Mouse (Mus musculus) midbrain, postnatal 0 days (tissue): ENCODE data around the gene Zmynd11. TPM values are rescaled to one million over a fixed set of nuclear protein-coding genes. Genes with fewer than 3 reads are reported as not detected.

Experiments
- ATAC-seq: fragments of 200-750 bp; cut with Nextera tagmentation; 2 replicates; pipeline ENCODE4 v1.8.0; 2017; ENCODE audit warnings: moderate number of reproducible peaks, mild to moderate bottlenecking, moderate TSS enrichment, moderate library complexity; ENCODE audit not compliant: low FRiP score
- DNase-seq: peaks from one replicate; pipeline ENCODE4 v3.0.0-alpha.2; 2015; ENCODE audit warnings: low spot score
- H3K27ac ChIP-seq: fragments of 300-500 bp; sonication (generic); 2 replicates; pipeline ENCODE4 v1.5.1; 2014; ENCODE audit warnings: low read depth, mild to moderate bottlenecking, low read length, mixed read lengths
- H3K27me3 ChIP-seq: fragments of 300-500 bp; sonication (generic); 2 replicates; pipeline ENCODE4 v1.6.1; 2014; ENCODE audit warnings: low read length, control low read depth, mixed read lengths; ENCODE audit not compliant: insufficient read depth
- H3K36me3 ChIP-seq: fragments of 300-500 bp; sonication (generic); 2 replicates; pipeline ENCODE4 v1.6.1; 2014; ENCODE audit warnings: low read length, control low read depth, mixed read lengths; ENCODE audit not compliant: insufficient read depth
- H3K4me1 ChIP-seq: fragments of 300-500 bp; sonication (generic); 2 replicates; pipeline ENCODE4 v1.6.1; 2014; ENCODE audit warnings: mild to moderate bottlenecking, control low read depth, antibody characterized with exemption, low read length, mixed read lengths; ENCODE audit not compliant: insufficient read depth
- H3K4me2 ChIP-seq: fragments of 300-500 bp; sonication (generic); 2 replicates; pipeline ENCODE4 v1.6.1; 2014; ENCODE audit warnings: low read depth, mild to moderate bottlenecking, low read length, mixed read lengths; ENCODE audit not compliant: poor library complexity, severe bottlenecking
- H3K4me3 ChIP-seq: fragments of 300-500 bp; sonication (generic); 2 replicates; pipeline ENCODE4 v1.5.1; 2014; ENCODE audit warnings: low read depth, mild to moderate bottlenecking, low read length, moderate library complexity
- H3K9ac ChIP-seq: fragments of 300-500 bp; sonication (generic); replicated peaks from 2 replicates; pipeline ENCODE4 v1.6.1; 2014; ENCODE audit warnings: mild to moderate bottlenecking, low read length, moderate library complexity, mixed read lengths; ENCODE audit not compliant: poor library complexity, severe bottlenecking
- H3K9me3 ChIP-seq: fragments of 300-500 bp; sonication (generic); 2 replicates; pipeline ENCODE4 v1.6.1; 2016; ENCODE audit warnings: low read length, control low read depth
- CTCF ChIP-seq: IDR thresholded peaks from 2 replicates; pipeline ENCODE4 v1.5.1; 2016; ENCODE audit warnings: antibody characterized with exemption, mild to moderate bottlenecking
- WGBS: fragments of 180-500 bp; shearing (Covaris S2); extraction: QIAGEN DNeasy Blood & Tissue Kit; methylation state at CpG from one replicate; pipeline ENCODE4 v1.1.7; 2014; 5-methylcytosine and 5-hydroxymethylcytosine counted together
- polyA plus RNA-seq: library from polyadenylated mRNA; unstranded; fragments of >200 nt; fragmentation: Nextera tagmentation; extraction: Ambion mirVana; gene quantifications from 2 replicates; pipeline ENCODE4 v1.2.1, GENCODE M21; 2015
- total RNA-seq: library from RNA; depleted of rRNA; stranded (reverse); fragments of >200 nt; gene quantifications from 2 replicates; pipeline ENCODE4 v1.2.3, GENCODE M21; 2014

Gene Zmynd11
- total and polyA plus RNA-seq, 2 experiments from 2014 or later, result 157 to 163 TPM

GRCm38 (mm10) chr13:9712409-9712808, 52.7 kb downstream of the Zmynd11 start:
- no peak for DNase-seq
- no peak overlapping the region for H3K4me2 ChIP-seq
- H3K27me3 ChIP-seq, result no peaks in the 10 kb centered on the region
- H3K9me3 ChIP-seq, result no peaks in the 10 kb centered on the region
- 100% methylated on average over 1 of the region's 1 CpGs for WGBS
- no peak for TF ChIP-seq CTCF
- no peak for ATAC-seq
- no peaks in the 10 kb centered on the region for H3K4me1 ChIP-seq
- peaks cover 3% of the 10 kb centered on the region; the same call in 1 of the 2 replicates for H3K36me3 ChIP-seq
- no peak overlapping the region for H3K9ac ChIP-seq
- no peak overlapping the region for H3K27ac ChIP-seq
- H3K4me3 ChIP-seq, result no peak overlapping the region

DNA sequence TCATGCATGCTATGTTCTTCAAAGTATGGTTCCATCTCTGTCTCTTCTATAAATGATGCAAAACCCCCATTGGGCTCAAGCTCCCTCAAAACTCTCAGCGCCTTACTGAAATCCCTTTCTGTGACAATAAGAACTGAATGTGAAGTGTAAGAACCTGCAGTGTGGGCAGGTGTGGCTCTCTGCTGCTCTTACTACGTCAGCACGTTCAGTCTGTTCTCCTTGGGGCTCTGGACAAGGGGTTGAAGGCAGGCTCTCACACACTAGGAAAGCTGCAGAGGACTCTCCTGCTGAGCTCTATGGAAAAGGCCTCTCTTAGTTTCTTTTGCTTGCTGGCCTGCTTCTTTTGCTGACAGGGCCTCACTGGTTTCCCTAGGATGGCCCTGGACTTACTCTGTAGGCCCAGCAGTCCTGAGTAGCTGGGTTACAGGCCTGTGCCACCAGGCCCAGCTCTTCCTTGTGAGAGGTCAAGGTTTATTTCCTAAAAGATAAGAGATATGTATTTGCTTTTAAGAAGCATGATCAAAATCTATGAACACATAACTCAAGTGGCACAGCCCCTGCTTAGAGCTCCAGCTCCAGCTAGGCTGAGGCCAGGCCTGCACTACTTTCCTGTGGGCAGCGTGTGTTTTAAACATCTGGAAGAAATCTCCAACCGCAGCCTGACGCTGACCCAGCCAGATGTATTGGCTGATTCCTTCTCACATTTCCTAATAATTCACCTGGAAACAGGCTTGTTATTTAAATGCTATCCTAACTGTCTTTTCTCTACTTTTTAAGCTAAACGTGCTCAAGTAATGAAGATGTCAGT, 56.5 kb downstream of the Zmynd11 start:
- Histone ChIP-seq H3K9ac (no peak overlapping the region), H3K36me3 (peaks cover 8% of the 10 kb centered on the region), H3K9me3 (no peaks in the 10 kb centered on the region), H3K27ac (no peak overlapping the region), H3K4me2 (no peak overlapping the region), H3K4me3 (no peak overlapping the region), H3K4me1 (no peaks in the 10 kb centered on the region), H3K27me3 (no peaks in the 10 kb centered on the region)
- no peak for ATAC-seq
- DNase-seq, result no peak
- 88% methylated on average over 7 of the region's 7 CpGs for WGBS
- no peak for TF ChIP-seq CTCF

DNA sequence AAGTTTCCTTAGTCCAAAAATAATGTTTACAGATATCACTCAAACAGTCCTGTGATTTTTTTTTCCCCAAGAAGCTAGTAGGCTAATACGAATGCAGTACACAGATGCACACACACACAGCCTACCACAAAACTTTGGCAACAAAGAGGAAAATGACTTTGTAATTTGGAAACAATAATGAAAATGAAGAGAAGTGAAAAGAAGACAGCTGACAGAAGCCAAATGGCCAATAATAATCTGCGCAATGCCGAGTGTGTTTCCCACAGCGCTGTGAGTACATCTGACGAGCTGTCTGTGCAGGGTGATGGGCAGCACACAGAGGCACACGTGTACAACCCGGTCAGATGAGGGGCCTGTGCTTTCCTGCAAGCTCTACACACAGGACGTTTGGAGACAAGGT, 58.4 kb downstream of the Zmynd11 start:
- no peak overlapping the region for H3K4me2 ChIP-seq
- no peaks in the 10 kb centered on the region for H3K27me3 ChIP-seq
- WGBS, result 92% methylated on average over 8 of the region's 8 CpGs
- ATAC-seq (no peak), DNase-seq (no peak)
- no peak overlapping the region for H3K9ac ChIP-seq
- H3K36me3 ChIP-seq, result peaks cover 8% of the 10 kb centered on the region
- no peaks in the 10 kb centered on the region for H3K9me3 ChIP-seq
- no peaks in the 10 kb centered on the region for H3K4me1 ChIP-seq
- no peak overlapping the region for H3K4me3 ChIP-seq
- no peak for TF ChIP-seq CTCF
- H3K27ac ChIP-seq, result no peak overlapping the region

- Histone ChIP-seq H3K4me3 (no peak overlapping the region), H3K9ac (no peak overlapping the region), H3K4me1 (no peaks in the 10 kb centered on the region), H3K36me3 (peaks cover 9% of the 10 kb centered on the region; the same call in 1 of the 2 replicates), H3K27me3 (no peaks in the 10 kb centered on the region), H3K9me3 (no peaks in the 10 kb centered on the region), H3K4me2 (no peak overlapping the region), H3K27ac (no peak overlapping the region)
- ATAC-seq (no peak), DNase-seq (no peak)
- WGBS, result 59% methylated on average over 12 of the region's 12 CpGs
- no peak for TF ChIP-seq CTCF
These were observed 62.4 kb downstream of the Zmynd11 start for GRCm38 (mm10) chr13:9702615-9703235.

GRCm38 (mm10) chr13:9697340-9697739, 67.8 kb downstream of the Zmynd11 start:
- ATAC-seq, result no peak
- Histone ChIP-seq H3K27me3 (no peaks in the 10 kb centered on the region), H3K27ac (no peak overlapping the region), H3K4me1 (no peaks in the 10 kb centered on the region), H3K36me3 (peaks cover 41% of the 10 kb centered on the region), H3K4me2 (no peak overlapping the region), H3K9ac (no peak overlapping the region), H3K9me3 (no peaks in the 10 kb centered on the region), H3K4me3 (no peak overlapping the region)
- no peak for DNase-seq
- TF ChIP-seq CTCF, result no peak
- WGBS, result 96% methylated on average over 4 of the region's 4 CpGs

DNA sequence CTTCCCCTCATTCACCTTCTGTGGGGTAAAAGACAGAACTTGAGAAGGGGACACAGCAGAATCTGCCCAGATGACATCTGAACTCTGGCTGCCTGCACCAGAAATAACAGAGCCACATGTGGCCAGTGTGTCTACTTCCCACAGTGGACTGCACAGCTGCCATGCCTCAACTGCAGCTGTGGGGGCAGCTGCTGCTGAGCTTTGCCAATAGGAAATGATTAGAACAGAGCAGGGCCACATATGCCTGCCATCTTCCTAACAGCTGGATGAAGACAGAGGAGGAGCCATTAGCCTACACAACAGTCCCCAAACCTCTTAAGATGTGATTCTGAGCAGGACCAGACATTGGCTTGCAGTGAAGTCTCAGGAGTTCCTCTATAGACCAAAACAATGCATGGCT, 69.3 kb downstream of the Zmynd11 start:
- H3K27ac ChIP-seq, result no peak overlapping the region

More for the DNA sequence above, 69.3 kb downstream of the Zmynd11 start:
- DNase-seq (no peak), ATAC-seq (no peak)
- Histone ChIP-seq H3K27me3 (no peaks in the 10 kb centered on the region), H3K4me1 (no peaks in the 10 kb centered on the region), H3K4me2 (no peak overlapping the region), H3K36me3 (peaks cover 48% of the 10 kb centered on the region), H3K9ac (no peak overlapping the region), H3K9me3 (no peaks in the 10 kb centered on the region), H3K4me3 (no peak overlapping the region)
- no peak for TF ChIP-seq CTCF
